Mouse (Mus musculus): ENCODE data around the gene Ctsw. TPM values are rescaled to one million over a fixed set of nuclear protein-coding genes. Genes with fewer than 3 reads are reported as not detected.
A peak's percentile ranks its signal among the peaks of the same experiment; 100 is the strongest.
"Not testable (repeated sequence)": the region's sequence is repeated elsewhere in the genome, so short reads cannot be mapped to it uniquely, and the experiment has no call there.

The Ctsw gene
- under 1 TPM in 1 of 2 experiments, not detected in 1; 0.16 TPM for total RNA-seq (2021)
- long read RNA-seq, experiment 1, partial matches to known transcripts: 0 of 1 reads
- long read RNA-seq, experiment 1, other reads (novel, unspliced or antisense): 1 of 1 reads
- long read RNA-seq, experiment 2, partial matches to known transcripts: 0 of 1 reads
- long read RNA-seq, experiment 2, other reads (novel, unspliced or antisense): 1 of 1 reads

GRCm38 (mm10) chr19:5468374-5468773 is at the start of gene Ctsw:
Ctsw (minus strand) TSS chr19:5468507.
- DNase-seq (ENCODE audit: low spot score in 2 of 2): no peak

DNA sequence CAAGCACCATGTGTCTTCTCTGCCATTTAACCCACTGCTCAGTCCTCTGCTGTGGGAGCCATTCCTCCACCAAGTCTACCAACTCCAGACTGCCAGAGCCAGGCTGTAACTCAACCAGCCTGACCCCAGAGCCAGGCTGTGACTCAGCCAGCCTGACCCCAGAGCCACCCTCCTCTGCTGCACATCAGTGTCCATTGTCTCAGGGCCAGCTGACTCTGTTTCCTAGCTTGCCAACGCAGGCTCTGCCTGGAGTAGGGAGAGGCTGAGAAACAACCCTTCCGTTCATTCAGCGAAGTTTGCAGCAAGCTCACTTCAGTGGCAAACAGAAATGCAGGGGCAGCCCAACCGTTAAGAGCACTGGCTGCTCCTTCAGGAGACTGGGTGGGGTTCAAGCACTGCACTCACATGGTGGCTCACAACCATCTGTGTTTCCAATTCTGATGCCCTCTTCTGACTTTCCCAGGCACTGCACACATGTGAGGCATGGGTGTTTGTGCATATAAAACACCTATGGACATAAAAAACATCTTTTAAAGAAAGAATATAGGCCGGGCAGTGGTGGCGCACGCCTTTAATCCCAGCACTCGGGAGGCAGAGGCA is 48.7 kb upstream of the Ctsw start:
- no peak for DNase-seq (ENCODE audit: low spot score in 2 of 2)

DNA sequence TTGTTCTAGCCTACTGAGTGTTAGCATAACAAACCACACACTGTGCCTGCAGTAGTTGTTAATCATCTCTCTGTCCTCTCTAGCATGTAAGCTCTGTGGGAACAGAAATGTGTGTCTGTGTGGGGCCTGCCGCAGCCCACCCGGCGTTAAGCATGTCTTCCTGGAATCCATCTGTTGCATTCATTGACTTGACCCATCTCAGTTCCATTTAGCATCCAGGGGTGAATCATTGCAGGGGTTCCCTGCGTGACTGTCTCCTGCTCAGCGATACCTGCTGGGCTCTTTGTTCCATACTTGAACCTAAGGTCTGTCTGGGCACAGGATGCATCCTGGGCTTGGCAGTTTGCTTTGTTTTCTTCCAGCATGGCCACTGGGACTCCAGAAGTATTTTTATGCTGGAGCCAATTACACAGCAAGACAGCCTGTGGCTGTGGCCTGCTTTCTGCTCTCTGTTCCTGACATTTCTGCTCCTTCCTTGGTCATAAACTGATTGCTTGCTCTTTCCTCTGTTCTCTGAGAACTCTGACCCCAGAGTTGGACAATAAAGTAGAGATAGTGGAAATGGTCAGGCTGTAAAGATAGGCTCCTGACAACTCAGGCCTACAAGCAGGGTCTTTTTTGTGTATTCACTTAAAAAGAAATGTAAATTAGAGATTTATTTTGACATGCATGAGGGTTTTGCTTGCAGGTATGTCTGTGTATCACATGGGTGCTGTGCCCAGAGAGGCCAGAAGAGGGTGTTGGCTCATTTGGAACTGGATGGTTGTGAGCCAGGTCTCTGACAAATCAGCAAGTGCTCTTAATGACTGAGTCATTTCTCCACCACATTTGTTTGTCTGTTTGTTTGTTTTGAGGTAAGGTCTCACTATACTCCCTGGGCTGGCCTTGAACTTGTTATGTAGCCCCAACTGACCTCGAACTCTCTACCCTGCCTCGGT is 47.8 kb upstream of the Ctsw start:
- no peak for DNase-seq (ENCODE audit: low spot score in 2 of 2)

- DNase-seq (ENCODE audit: low spot score in 2 of 2): no peak
These were observed 44.7 kb upstream of the Ctsw start for GRCm38 (mm10) chr19:5513005-5513349.

- no peak for DNase-seq (ENCODE audit: low spot score in 2 of 2)
These were observed 44.0 kb upstream of the Ctsw start for GRCm38 (mm10) chr19:5512091-5513004.

GRCm38 (mm10) chr19:5511074-5511632 is 42.8 kb upstream of the Ctsw start:
- no peak for DNase-seq (ENCODE audit: low spot score in 2 of 2)

- peak; percentile 91 to 97 for DNase-seq (ENCODE audit: low spot score in 2 of 2)
These were observed 42.0 kb upstream of the Ctsw start, which contains the start of gene Snx32 for GRCm38 (mm10) chr19:5510031-5511026. Snx32 (minus strand) TSS chr19:5510538.

DNA sequence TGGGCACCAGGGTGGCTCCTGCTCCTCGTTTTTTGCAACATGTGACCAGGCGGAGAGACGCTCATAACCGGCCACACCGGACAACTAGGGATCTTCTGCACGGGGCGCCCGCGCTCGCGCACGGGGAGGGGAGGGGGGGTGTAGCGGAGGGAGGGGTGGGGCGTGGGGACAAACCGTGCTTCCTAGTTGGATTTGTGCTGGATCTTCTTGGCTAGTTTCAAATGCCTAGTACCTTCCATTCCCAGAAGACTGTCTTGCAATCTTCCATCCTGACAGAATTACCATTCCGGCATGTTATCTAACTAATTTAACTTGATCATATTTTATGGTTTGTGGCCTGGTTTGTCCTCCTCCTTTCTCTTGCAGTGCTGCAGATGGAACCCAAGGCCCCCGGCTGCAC is 35.4 kb upstream of the Ctsw start, which contains the start of gene 1700020D05Rik:
Gene 1700020D05Rik (minus strand): TSS at position 101 of the 400 bp plus-strand sequence.
- DNase-seq (ENCODE audit: low spot score in 2 of 2): no peak

DNA sequence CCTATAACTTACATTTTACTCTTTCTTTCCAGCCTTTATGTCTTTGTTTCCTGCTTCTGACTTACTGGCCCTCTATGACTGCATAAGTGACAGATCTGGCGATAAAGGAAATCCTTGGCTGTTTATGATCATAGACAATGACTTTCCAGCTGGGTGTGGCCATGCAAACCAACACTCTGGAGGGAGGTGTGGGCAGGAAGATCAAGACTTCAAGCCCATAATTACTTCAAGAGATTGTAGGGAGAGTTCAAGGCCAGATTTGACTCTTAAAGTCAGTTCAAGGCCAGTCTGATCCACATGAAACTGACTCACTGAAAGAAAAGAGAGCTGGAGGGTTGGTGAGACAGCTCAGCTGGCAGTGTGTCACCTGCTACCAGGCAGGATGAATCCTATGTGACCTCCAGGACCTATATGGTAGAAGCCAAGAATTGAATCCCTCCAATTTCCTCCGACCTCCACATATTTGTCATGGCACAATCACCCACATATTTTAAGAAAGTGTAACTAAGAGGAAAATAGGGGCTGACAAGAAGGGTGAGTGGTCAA is 32.1 kb upstream of the Ctsw start:
- DNase-seq (ENCODE audit: low spot score in 2 of 2): no peak

GRCm38 (mm10) chr19:5496052-5496370 is 27.7 kb upstream of the Ctsw start:
- no peak for DNase-seq (ENCODE audit: low spot score in 2 of 2)

- no peak for DNase-seq (ENCODE audit: low spot score in 2 of 2)
These were observed 27.2 kb upstream of the Ctsw start for GRCm38 (mm10) chr19:5495353-5496051.

DNA sequence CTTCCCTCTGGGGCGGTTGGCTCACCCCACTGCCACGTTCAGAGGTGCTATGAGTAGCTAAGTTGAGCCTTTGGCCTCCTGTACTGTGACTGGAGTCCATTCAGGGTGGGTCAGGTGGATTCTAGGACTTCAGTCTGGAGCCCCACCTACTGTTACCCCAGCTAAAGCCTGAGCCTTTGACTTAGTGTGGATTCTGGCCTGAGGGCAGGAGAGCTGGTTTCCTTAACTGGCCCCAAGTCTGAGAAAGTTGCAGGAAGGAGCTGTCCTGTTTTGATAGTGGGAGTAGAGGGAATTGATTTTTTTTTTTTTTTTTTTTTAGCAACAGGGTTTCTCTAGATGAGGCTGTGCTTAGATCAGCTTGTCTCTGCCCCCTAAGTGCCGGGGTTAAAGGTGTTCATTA is 26.0 kb upstream of the Ctsw start:
- DNase-seq (ENCODE audit: low spot score in 2 of 2): no peak

GRCm38 (mm10) chr19:5493301-5493721 is 25.0 kb upstream of the Ctsw start:
- DNase-seq (ENCODE audit: low spot score in 2 of 2): not testable (repeated sequence)

GRCm38 (mm10) chr19:5492641-5493040 is 24.3 kb upstream of the Ctsw start:
- no peak for DNase-seq (ENCODE audit: low spot score in 2 of 2)

GRCm38 (mm10) chr19:5490898-5491708 is 22.8 kb upstream of the Ctsw start:
- peak; percentile 59 to 87 for DNase-seq (ENCODE audit: low spot score in 2 of 2)

DNA sequence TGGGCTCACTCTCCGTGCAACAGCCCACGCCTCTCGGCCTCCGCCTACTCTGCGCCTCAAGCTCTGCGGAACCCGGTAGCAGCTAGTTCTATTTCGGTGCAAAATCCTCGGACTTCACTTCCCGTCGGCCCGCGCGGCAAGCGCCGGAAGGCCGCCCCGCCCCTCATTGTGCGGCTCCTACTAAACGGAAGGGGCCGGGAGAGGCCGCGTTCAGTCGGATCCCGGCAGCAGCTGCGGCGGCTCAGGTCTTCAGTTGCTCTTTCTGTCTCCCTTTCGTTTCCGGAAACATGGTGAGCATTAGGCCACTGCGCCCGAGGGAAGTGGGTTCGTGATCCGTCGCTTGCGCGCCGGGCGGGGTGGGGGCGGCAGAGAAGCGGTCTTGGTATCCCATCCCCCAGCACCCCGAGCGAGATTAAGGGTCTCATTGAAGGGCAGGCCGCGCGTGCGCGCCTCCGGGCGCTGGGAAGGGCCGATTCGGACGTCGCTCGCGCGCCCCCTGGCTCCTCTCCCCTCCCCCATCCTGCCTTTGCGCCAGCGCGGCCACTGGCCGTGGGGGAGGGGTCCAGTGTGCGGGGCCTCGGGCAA is 22.1 kb upstream of the Ctsw start, which contains the start of gene Cfl1:
Gene Cfl1 (plus strand): TSS at position 143 of the 585 bp plus-strand sequence.
- DNase-seq (ENCODE audit: low spot score in 2 of 2): peak; percentile 91 to 93

DNA sequence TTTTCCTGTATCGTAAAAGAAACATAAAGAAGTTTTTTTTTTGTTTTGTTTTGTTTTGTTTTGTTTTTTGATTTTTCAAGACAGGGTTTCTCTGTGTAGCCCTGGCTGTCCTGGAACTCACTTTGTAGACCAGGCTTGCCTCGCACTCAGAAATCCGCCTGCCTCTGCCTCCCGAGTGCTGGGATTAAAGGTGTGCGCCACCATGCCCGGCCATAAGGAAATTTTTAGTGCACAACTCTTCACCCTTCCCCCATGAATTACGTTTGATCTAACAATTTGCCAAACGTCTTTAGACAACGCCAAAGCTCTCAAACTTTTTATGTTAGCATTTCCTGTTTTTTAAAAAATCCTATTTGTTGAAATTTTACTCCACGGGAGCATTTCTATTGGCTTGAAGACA is 21.4 kb upstream of the Ctsw start:
- DNase-seq (ENCODE audit: low spot score in 2 of 2): not testable (repeated sequence)
